Mouse (Mus musculus) c-Kit-positive CD71-negative TER-119-negative erythroid progenitor cells, embryonic 14.5 days (primary cell): ENCODE measurements around the gene Numa1.
"Not testable (repeated sequence)": the region's sequence is repeated elsewhere in the genome, so short reads cannot be mapped to it uniquely, and the experiment has no call there.

Source experiments
- DNase-seq: peaks from one replicate; pipeline ENCODE4 v3.0.0-alpha.2; 2013; ENCODE audit warnings: low read depth

Gene Numa1

GRCm38 (mm10) chr7:101985081-101985480, 51.2 kb downstream of the Numa1 start:
- DNase-seq: no peak

- DNase-seq: no peak
Observed at GRCm38 (mm10) chr7:101994241-101994640, 60.3 kb downstream of the Numa1 start.

GRCm38 (mm10) chr7:101998194-101998927, 64.5 kb downstream of the Numa1 start:
- peak; percentile 52 for DNase-seq

- DNase-seq: no peak
Observed at GRCm38 (mm10) chr7:101999461-102000151, 65.7 kb downstream of the Numa1 start.

GRCm38 (mm10) chr7:102000296-102000695, 66.4 kb downstream of the Numa1 start:
- DNase-seq: no peak

- no peak for DNase-seq
Observed at GRCm38 (mm10) chr7:102000921-102001630, 67.2 kb downstream of the Numa1 start.

GRCm38 (mm10) chr7:102006520-102006919, 72.6 kb downstream of the Numa1 start:
- no peak for DNase-seq

- DNase-seq: no peak
Observed at GRCm38 (mm10) chr7:102011855-102012254, 77.9 kb downstream of the Numa1 start.

GRCm38 (mm10) chr7:102013416-102013815, 79.5 kb downstream of the Numa1 start:
- DNase-seq: no peak

- DNase-seq: no peak
Observed at GRCm38 (mm10) chr7:102014995-102015394, 81.1 kb downstream of the Numa1 start.

- DNase-seq: no peak
Observed at GRCm38 (mm10) chr7:102016936-102017335, 83.0 kb downstream of the Numa1 start.

GRCm38 (mm10) chr7:102017452-102017851, 83.5 kb downstream of the Numa1 start:
- no peak for DNase-seq

- no peak for DNase-seq
Observed at GRCm38 (mm10) chr7:102018034-102018433, 84.1 kb downstream of the Numa1 start.

- DNase-seq: no peak
Observed at GRCm38 (mm10) chr7:102018590-102018989, 84.7 kb downstream of the Numa1 start, which contains the start of gene Il18bp. Il18bp (minus strand) TSS chr7:102018690.

- no peak for DNase-seq
Observed at GRCm38 (mm10) chr7:102019362-102019761, 85.5 kb downstream of the Numa1 start.

GRCm38 (mm10) chr7:102020934-102021333, 87.0 kb downstream of the Numa1 start:
- DNase-seq: not testable (repeated sequence)

GRCm38 (mm10) chr7:102023821-102024220, 89.9 kb downstream of the Numa1 start:
- DNase-seq: no peak

GRCm38 (mm10) chr7:102025187-102026119, 91.5 kb downstream of the Numa1 start:
- DNase-seq: no peak

GRCm38 (mm10) chr7:102034904-102035303, 101.0 kb downstream of the Numa1 start:
- no peak for DNase-seq

- no peak for DNase-seq
Observed at GRCm38 (mm10) chr7:102035534-102035933, 101.6 kb downstream of the Numa1 start.

GRCm38 (mm10) chr7:102037318-102037717, 103.4 kb downstream of the Numa1 start:
- no peak for DNase-seq

GRCm38 (mm10) chr7:102042314-102042713, 108.4 kb downstream of the Numa1 start:
- DNase-seq: no peak
